Mouse (Mus musculus) hindbrain, embryonic 12.5 days (tissue): ENCODE data around the gene AC153137.1. TPM values are rescaled to one million over a fixed set of nuclear protein-coding genes. Genes with fewer than 3 reads are reported as not detected.
"Not testable (repeated sequence)": the region's sequence is repeated elsewhere in the genome, so short reads cannot be mapped to it uniquely, and the experiment has no call there.

Experiments
- ATAC-seq: fragments of 200-750 bp; cut with Nextera tagmentation; 2 replicates; pipeline ENCODE4 v1.8.0; 2017; ENCODE audit warnings: moderate TSS enrichment; ENCODE audit not compliant: low FRiP score
- H3K27ac ChIP-seq: fragments of 300-500 bp; sonication (generic); 2 replicates; pipeline ENCODE4 v1.5.1; 2016; ENCODE audit warnings: mild to moderate bottlenecking
- H3K27me3 ChIP-seq: fragments of 300-500 bp; sonication (generic); 2 replicates; pipeline ENCODE4 v1.6.1; 2016; ENCODE audit warnings: mild to moderate bottlenecking
- H3K36me3 ChIP-seq: fragments of 300-500 bp; sonication (generic); 2 replicates; pipeline ENCODE4 v1.6.1; 2016; ENCODE audit warnings: mild to moderate bottlenecking
- H3K4me1 ChIP-seq: fragments of 300-500 bp; sonication (generic); 2 replicates; pipeline ENCODE4 v1.6.1; 2016
- H3K4me2 ChIP-seq: fragments of 300-500 bp; sonication (generic); replicated peaks from 2 replicates; pipeline ENCODE4 v1.6.1; 2016; ENCODE audit warnings: mild to moderate bottlenecking
- H3K4me3 ChIP-seq: fragments of 300-500 bp; sonication (generic); 2 replicates; pipeline ENCODE4 v1.5.1; 2016; ENCODE audit warnings: mild to moderate bottlenecking
- H3K9ac ChIP-seq: fragments of 300-500 bp; sonication (generic); 2 replicates; pipeline ENCODE4 v1.6.1; 2016; ENCODE audit warnings: mild to moderate bottlenecking, moderate library complexity
- H3K9me3 ChIP-seq: fragments of 300-500 bp; sonication (generic); replicated peaks from 2 replicates; pipeline ENCODE4 v1.6.1; 2016; ENCODE audit warnings: mild to moderate bottlenecking
- WGBS: fragments of 180-500 bp; shearing (Covaris S2); methylation state at CpG from one replicate; pipeline ENCODE4 v1.1.7; 2016; 5-methylcytosine and 5-hydroxymethylcytosine counted together
- polyA plus RNA-seq: library from polyadenylated mRNA; unstranded; fragments of >200 nt; fragmentation: Nextera tagmentation; extraction: Ambion mirVana; gene quantifications from 2 replicates; pipeline ENCODE4 v1.2.1, GENCODE M21; 2016

Gene AC153137.1
- not detected in 2 replicates for polyA plus RNA-seq

- not testable (repeated sequence) for ATAC-seq, H3K4me3 ChIP-seq
- 94% methylated on average over 5 of the region's 6 CpGs for WGBS
Observed at GRCm38 (mm10) chr1:30977868-30978267, at the start of gene AC153137.1. AC153137.1 (minus strand) TSS chr1:30977968.

GRCm38 (mm10) chr1:31023173-31023572, 45.4 kb upstream of the AC153137.1 start:
- no peaks in the 10 kb centered on the region for H3K27me3 ChIP-seq
- no peak for ATAC-seq
- no peak overlapping the region for H3K4me3 ChIP-seq
- H3K9me3 ChIP-seq = no peaks in the 10 kb centered on the region
- H3K9ac ChIP-seq = no peak overlapping the region
- H3K27ac ChIP-seq = no peak overlapping the region
- H3K4me2 ChIP-seq = no peak overlapping the region
- H3K36me3 ChIP-seq = no peaks in the 10 kb centered on the region
- no peaks in the 10 kb centered on the region for H3K4me1 ChIP-seq

More at GRCm38 (mm10) chr1:30977868-30978267, at the start of gene AC153137.1:
- not testable (repeated sequence) for H3K9me3 ChIP-seq, H3K27ac ChIP-seq, H3K27me3 ChIP-seq, H3K4me2 ChIP-seq, H3K9ac ChIP-seq, H3K4me1 ChIP-seq, H3K36me3 ChIP-seq

GRCm38 (mm10) chr1:31019283-31019682, 41.5 kb upstream of the AC153137.1 start:
- Histone ChIP-seq H3K27ac (no peak overlapping the region), H3K9ac (no peak overlapping the region), H3K36me3 (no peaks in the 10 kb centered on the region), H3K9me3 (no peaks in the 10 kb centered on the region), H3K4me2 (no peak overlapping the region), H3K27me3 (no peaks in the 10 kb centered on the region), H3K4me3 (no peak overlapping the region), H3K4me1 (no peaks in the 10 kb centered on the region)
- ATAC-seq = no peak
- WGBS = 90% methylated on average over 6 of the region's 6 CpGs

- Histone ChIP-seq H3K9me3 (no peaks in the 10 kb centered on the region), H3K4me2 (no peak overlapping the region), H3K36me3 (no peaks in the 10 kb centered on the region), H3K27ac (no peak overlapping the region), H3K27me3 (no peaks in the 10 kb centered on the region), H3K4me3 (no peak overlapping the region), H3K4me1 (no peaks in the 10 kb centered on the region), H3K9ac (no peak overlapping the region)
- no peak for ATAC-seq
- WGBS = 81% methylated on average over 5 of the region's 5 CpGs
Observed at GRCm38 (mm10) chr1:31017377-31017776, 39.6 kb upstream of the AC153137.1 start.

GRCm38 (mm10) chr1:31016068-31016467, 38.3 kb upstream of the AC153137.1 start:
- H3K36me3 ChIP-seq = no peaks in the 10 kb centered on the region
- no peaks in the 10 kb centered on the region for H3K9me3 ChIP-seq
- H3K4me3 ChIP-seq = no peak overlapping the region
- H3K4me2 ChIP-seq = no peak overlapping the region
- no peak overlapping the region for H3K9ac ChIP-seq
- ATAC-seq = no peak
- no peaks in the 10 kb centered on the region for H3K4me1 ChIP-seq
- no peak overlapping the region for H3K27ac ChIP-seq
- 87% methylated on average over 6 of the region's 6 CpGs for WGBS
- H3K27me3 ChIP-seq = no peaks in the 10 kb centered on the region

- H3K36me3 ChIP-seq = no peaks in the 10 kb centered on the region
- no peaks in the 10 kb centered on the region for H3K9me3 ChIP-seq
- H3K4me1 ChIP-seq = no peaks in the 10 kb centered on the region
- no peak overlapping the region for H3K9ac ChIP-seq
- H3K4me2 ChIP-seq = no peak overlapping the region
- H3K4me3 ChIP-seq = no peak overlapping the region
- no peak overlapping the region for H3K27ac ChIP-seq
- ATAC-seq = no peak
- WGBS = 71% methylated on average over 2 of the region's 2 CpGs
- no peaks in the 10 kb centered on the region for H3K27me3 ChIP-seq
Observed at GRCm38 (mm10) chr1:31015261-31015660, 37.5 kb upstream of the AC153137.1 start.

GRCm38 (mm10) chr1:30977239-30977638, 529 bp downstream of the AC153137.1 start:
- H3K9ac ChIP-seq, H3K4me1 ChIP-seq, H3K27me3 ChIP-seq, H3K36me3 ChIP-seq, H3K4me3 ChIP-seq, H3K27ac ChIP-seq, ATAC-seq, H3K4me2 ChIP-seq, H3K9me3 ChIP-seq: not testable (repeated sequence)
- WGBS = 88% methylated on average over 7 of the region's 7 CpGs

- Histone ChIP-seq H3K36me3 (no peaks in the 10 kb centered on the region), H3K4me1 (peaks cover 11% of the 10 kb centered on the region), H3K27ac (no peak overlapping the region), H3K4me3 (no peak overlapping the region), H3K9ac (no peak overlapping the region), H3K27me3 (no peaks in the 10 kb centered on the region), H3K4me2 (no peak overlapping the region), H3K9me3 (no peaks in the 10 kb centered on the region)
- no peak for ATAC-seq
- WGBS = 87% methylated on average over 2 of the region's 2 CpGs
Observed at GRCm38 (mm10) chr1:30951795-30952194, 26.0 kb downstream of the AC153137.1 start.

GRCm38 (mm10) chr1:30950456-30950835, 27.3 kb downstream of the AC153137.1 start:
- H3K27ac ChIP-seq = peak overlapping the region; percentile 98
- 61% methylated on average over 5 of the region's 5 CpGs for WGBS
- H3K9me3 ChIP-seq = no peaks in the 10 kb centered on the region
- ATAC-seq = no peak
- H3K27me3 ChIP-seq = no peaks in the 10 kb centered on the region
- H3K4me2 ChIP-seq = peak overlapping the region; percentile 46
- peak overlapping the region; percentile 95 for H3K4me3 ChIP-seq
- H3K4me1 ChIP-seq = peaks cover 14% of the 10 kb centered on the region
- peaks cover 2% of the 10 kb centered on the region; the same call in 1 of the 2 replicates for H3K36me3 ChIP-seq
- H3K9ac ChIP-seq = peak overlapping the region; percentile 63

- Histone ChIP-seq H3K4me3 (peak overlapping the region; percentile 95), H3K9ac (peak overlapping the region; percentile 95), H3K36me3 (peaks cover 7% of the 10 kb centered on the region), H3K4me2 (peak overlapping the region; percentile 46), H3K4me1 (peaks cover 14% of the 10 kb centered on the region), H3K27ac (peak overlapping the region; percentile 98), H3K9me3 (no peaks in the 10 kb centered on the region), H3K27me3 (no peaks in the 10 kb centered on the region)
- ATAC-seq = peak; percentile 99
- under 1% methylated on average over 55 of the region's 66 CpGs for WGBS
Observed at GRCm38 (mm10) chr1:30949710-30950455, 27.9 kb downstream of the AC153137.1 start.

- Histone ChIP-seq H3K27ac (peak overlapping the region; percentile 98), H3K4me3 (peak overlapping the region; percentile 95), H3K4me1 (peaks cover 14% of the 10 kb centered on the region), H3K27me3 (no peaks in the 10 kb centered on the region), H3K4me2 (peak overlapping the region; percentile 52), H3K9me3 (no peaks in the 10 kb centered on the region), H3K9ac (peak overlapping the region; percentile 95), H3K36me3 (peaks cover 15% of the 10 kb centered on the region)
- ATAC-seq = peak; percentile 69
- WGBS = under 1% methylated on average over 59 of the region's 85 CpGs
Observed at GRCm38 (mm10) chr1:30948950-30949639, 28.7 kb downstream of the AC153137.1 start.

- peak overlapping the region; percentile 95 for H3K4me3 ChIP-seq
- peak overlapping the region; percentile 95 for H3K9ac ChIP-seq
- H3K27ac ChIP-seq = peak overlapping the region; percentile 98
- H3K27me3 ChIP-seq = no peaks in the 10 kb centered on the region
- H3K36me3 ChIP-seq = peaks cover 21% of the 10 kb centered on the region
- H3K4me1 ChIP-seq = peaks cover 14% of the 10 kb centered on the region
- 1% methylated on average over 16 of the region's 16 CpGs for WGBS
- H3K4me2 ChIP-seq = peak overlapping the region; percentile 52
- H3K9me3 ChIP-seq = no peaks in the 10 kb centered on the region
- ATAC-seq = no peak
Observed at GRCm38 (mm10) chr1:30948361-30948949, 29.3 kb downstream of the AC153137.1 start.
